In the genomic region with DNA sequence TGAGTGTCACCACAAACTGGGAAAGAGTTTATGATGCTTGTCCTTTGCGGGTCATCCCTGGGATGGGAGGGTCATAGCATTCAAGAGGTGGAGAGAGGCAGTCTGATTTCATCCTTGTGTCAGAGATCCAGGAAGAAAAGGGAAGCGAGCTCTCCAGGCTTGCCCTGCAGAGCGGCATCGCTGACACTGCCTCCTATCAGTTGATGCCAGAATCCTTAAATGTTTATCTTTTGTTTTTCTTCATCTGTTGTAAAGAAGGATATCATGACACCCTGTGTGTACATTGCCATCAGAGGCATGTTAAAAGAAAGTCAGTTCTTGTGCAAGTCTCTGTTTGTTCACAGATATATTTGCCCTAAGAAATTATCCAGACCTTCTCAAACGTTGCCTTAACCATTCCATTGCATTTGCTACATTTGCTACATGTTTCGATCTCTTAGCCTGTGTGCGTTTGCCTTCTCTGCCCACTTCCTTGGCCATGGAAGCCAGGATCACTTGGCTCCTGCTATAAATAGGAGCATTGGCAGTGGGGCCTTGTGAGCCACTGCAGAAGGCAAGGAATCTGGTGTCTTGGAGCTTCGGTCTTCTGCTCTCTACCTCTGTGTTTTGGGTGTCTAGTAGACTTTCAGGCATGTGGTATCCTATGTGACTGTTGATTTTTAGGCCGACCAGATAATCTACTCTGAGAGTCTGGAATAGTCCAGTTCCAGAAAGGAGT, we compare ENCODE assay signal across 1 mouse cellular context.
TF ChIP-seq lines count a peak whose summit lies in the region.

No protein-coding gene starts in this region.

TF ChIP-seq in MEL, 35 proteins besides CTCF, POLR2A, EP300 and RAD21:
- no peak for TF ChIP-seq NRF1 (IDR thresholded peaks at IDR 0.05; ENCODE audit: insufficient read depth, low read depth, low read length, poor library complexity, severe bottlenecking)
- TF ChIP-seq MAX (IDR thresholded peaks at IDR 0.05; ENCODE audit: low read length) = no peak
- peak; percentile 94 for TF ChIP-seq GATA1 (IDR thresholded peaks at IDR 0.05; ENCODE audit: low read depth, low read length)
- TF ChIP-seq TBP (IDR thresholded peaks at IDR 0.05; ENCODE audit: low read depth, low read length) = peak; percentile 34; the same call in 1 of the 2 replicates
- TF ChIP-seq ZC3H11A (IDR thresholded peaks at IDR 0.05; ENCODE audit: low read depth, low read length) = no peak
- no peak for TF ChIP-seq GABPA (IDR thresholded peaks at IDR 0.05; ENCODE audit: low read depth, low read length)
- TF ChIP-seq SMC3 (IDR thresholded peaks at IDR 0.05; ENCODE audit: low read depth, low read length) = no peak
- peak; percentile 79 for TF ChIP-seq SIN3A (IDR thresholded peaks at IDR 0.05; ENCODE audit: low read length)
- TF ChIP-seq RCOR1 (IDR thresholded peaks at IDR 0.05; ENCODE audit: low read depth, low read length) = peak; percentile 88
- TF ChIP-seq TCF12 (IDR thresholded peaks at IDR 0.05; ENCODE audit: low read depth, low read length) = peak; percentile 97
- TF ChIP-seq HCFC1 (IDR thresholded peaks at IDR 0.05; ENCODE audit: low read depth, low read length) = no peak
- TF ChIP-seq MAZ (IDR thresholded peaks at IDR 0.05; ENCODE audit: low read depth, low read length) = no peak
- no peak for TF ChIP-seq KAT2A (conservative IDR thresholded peaks at IDR 0.05; ENCODE audit: low read depth, low read length)
- no peak for TF ChIP-seq JUND (IDR thresholded peaks at IDR 0.05; ENCODE audit: low read depth, low read length)
- peak; percentile 75 for TF ChIP-seq ETS1 (IDR thresholded peaks at IDR 0.05; ENCODE audit: low read depth, low read length)
- TF ChIP-seq MXI1 (IDR thresholded peaks at IDR 0.05; ENCODE audit: low read depth, low read length) = 0 out of 2 replicates have a peak, but pooled peaks have one; percentile 37
- peak; percentile 88 for TF ChIP-seq TAL1 (IDR thresholded peaks at IDR 0.05; ENCODE audit: low read length)
